Mouse (Mus musculus) cerebellum, adult (tissue): ENCODE measurements at regions not wholly inside any gene's neighbourhood (a gene's known extent, or its start where the extent isn't known, plus 50 kb on each side); places are given as distances from the start of the nearest gene placed in this dataset.

ENCODE experiments used
- ATAC-seq: cut with Nextera tagmentation; 2 replicates; pipeline ENCODE4 v1.9.2; 2017; ENCODE audit warnings: mild to moderate bottlenecking, moderate library complexity, mixed read lengths; ENCODE audit not compliant: insufficient number of reproducible peaks, low FRiP score, low TSS enrichment

- ATAC-seq, result no peak
Measured at GRCm38 (mm10) chr11:7530482-7531148, 316.9 kb upstream of the Igfbp3 start.

GRCm38 (mm10) chr11:7519556-7519955 is 305.8 kb upstream of the Igfbp3 start:
- no peak for ATAC-seq

GRCm38 (mm10) chr11:7508861-7509260 is 295.1 kb upstream of the Igfbp3 start:
- no peak for ATAC-seq

- no peak for ATAC-seq
Measured at GRCm38 (mm10) chr11:7506421-7506945, 292.8 kb upstream of the Igfbp3 start.

GRCm38 (mm10) chr11:7504651-7505321 is 291.1 kb upstream of the Igfbp3 start:
- no peak for ATAC-seq

- no peak for ATAC-seq
Measured at GRCm38 (mm10) chr11:7502679-7503078, 289.0 kb upstream of the Igfbp3 start.

GRCm38 (mm10) chr11:7502045-7502444 is 288.3 kb upstream of the Igfbp3 start:
- ATAC-seq, result no peak

- ATAC-seq, result no peak
Measured at GRCm38 (mm10) chr11:7497803-7498202, 284.1 kb upstream of the Igfbp3 start.

- no peak for ATAC-seq
Measured at GRCm38 (mm10) chr11:7473832-7474545, 260.3 kb upstream of the Igfbp3 start.

- no peak for ATAC-seq
Measured at GRCm38 (mm10) chr11:7465522-7465921, 251.8 kb upstream of the Igfbp3 start.

- no peak for ATAC-seq
Measured at GRCm38 (mm10) chr11:7461956-7462771, 248.4 kb upstream of the Igfbp3 start.

- no peak for ATAC-seq
Measured at GRCm38 (mm10) chr11:7451756-7452155, 238.0 kb upstream of the Igfbp3 start.

- ATAC-seq, result no peak
Measured at GRCm38 (mm10) chr11:7444494-7444893, 230.8 kb upstream of the Igfbp3 start.

GRCm38 (mm10) chr11:7439276-7439675 is 225.6 kb upstream of the Igfbp3 start:
- no peak for ATAC-seq

- no peak for ATAC-seq
Measured at GRCm38 (mm10) chr11:7434591-7434990, 220.9 kb upstream of the Igfbp3 start.

GRCm38 (mm10) chr11:7427771-7428170 is 214.0 kb upstream of the Igfbp3 start:
- ATAC-seq, result no peak

GRCm38 (mm10) chr11:7425233-7425632 is 211.5 kb upstream of the Igfbp3 start:
- ATAC-seq, result no peak

- ATAC-seq, result no peak
Measured at GRCm38 (mm10) chr11:7424082-7424471, 210.4 kb upstream of the Igfbp3 start.

- no peak for ATAC-seq
Measured at GRCm38 (mm10) chr11:7423276-7424081, 209.8 kb upstream of the Igfbp3 start.

GRCm38 (mm10) chr11:7412631-7413030 is 198.9 kb upstream of the Igfbp3 start:
- ATAC-seq, result no peak
